Mouse (Mus musculus) adrenal gland, adult 8-10 months (tissue): ENCODE results near the gene B3gnt3. TPM values are rescaled to one million over a fixed set of nuclear protein-coding genes. Genes with fewer than 3 reads are reported as not detected.
"Not testable (repeated sequence)": the region's sequence is repeated elsewhere in the genome, so short reads cannot be mapped to it uniquely, and the experiment has no call there.

Source experiments
- DNase-seq: peaks from one replicate; pipeline ENCODE4 v3.0.0; 2022
- total RNA-seq, 4 experiments: library from RNA; stranded (reverse); gene quantifications; 2 replicates each; pipeline ENCODE4 v1.2.4; 2022

Gene B3gnt3
- total RNA-seq, 4 experiments from 2014 or later = 3.0 to 5.1 (median 4.4) TPM

- peak; percentile 45 for DNase-seq
Observed at GRCm38 (mm10) chr8:71709800-71710446, 8.3 kb upstream of the B3gnt3 start.

DNA sequence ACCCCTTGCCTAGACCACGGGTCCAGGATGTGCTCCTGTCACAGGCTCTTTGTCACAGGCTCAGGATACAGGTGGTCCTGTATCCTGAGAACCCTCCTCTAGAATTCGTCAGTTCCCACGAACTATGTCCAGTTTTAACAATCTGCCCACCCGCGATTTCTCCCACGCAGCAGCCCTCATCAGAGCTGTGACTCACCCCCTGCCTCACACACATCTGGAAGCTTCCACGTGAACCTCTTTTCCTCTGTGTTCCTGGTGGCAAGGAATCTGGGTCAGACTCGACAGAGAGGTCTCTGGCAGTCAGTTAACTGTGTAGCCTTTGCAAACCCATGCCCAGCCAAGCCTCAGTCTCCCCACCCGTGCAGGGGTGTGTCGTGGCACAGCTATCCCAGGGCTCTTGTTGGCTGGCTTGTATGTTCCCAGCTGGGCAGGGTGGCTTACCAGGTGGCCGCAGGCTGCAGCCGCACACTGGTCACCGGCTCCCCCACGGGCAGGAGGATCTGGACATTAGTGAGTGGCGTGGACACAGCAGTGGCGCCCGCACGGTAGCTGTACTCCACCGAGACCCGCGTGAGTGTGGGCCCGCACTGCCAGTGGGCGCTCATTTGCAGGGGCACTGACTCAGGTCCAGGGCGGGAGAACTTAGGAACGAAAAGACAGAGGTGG, 7.7 kb upstream of the B3gnt3 start:
- DNase-seq = no peak

DNA sequence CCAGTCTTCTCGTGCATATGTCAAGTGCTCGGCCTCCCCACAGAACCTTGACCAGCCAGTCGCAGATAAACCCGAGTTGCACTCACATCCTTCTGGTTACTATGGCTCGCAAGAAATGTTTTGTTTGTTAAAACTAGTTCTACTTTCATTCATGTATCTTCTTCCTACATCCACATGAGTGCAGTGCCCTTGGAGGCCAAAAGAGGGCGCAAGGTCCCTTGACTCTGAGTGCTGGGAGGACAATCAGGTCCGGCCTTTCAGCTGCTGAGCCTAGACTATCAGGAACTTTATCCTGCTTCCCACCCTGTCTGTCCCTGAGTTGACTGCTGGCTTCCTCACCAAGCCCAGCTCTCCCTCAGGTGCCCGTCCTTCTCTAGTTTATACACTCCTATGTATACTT, 6.3 kb upstream of the B3gnt3 start:
- DNase-seq = no peak

- DNase-seq = not testable (repeated sequence)
Observed at GRCm38 (mm10) chr8:71703400-71703799, 1.8 kb upstream of the B3gnt3 start.

GRCm38 (mm10) chr8:71702923-71703322, 1.3 kb upstream of the B3gnt3 start:
- DNase-seq = no peak

DNA sequence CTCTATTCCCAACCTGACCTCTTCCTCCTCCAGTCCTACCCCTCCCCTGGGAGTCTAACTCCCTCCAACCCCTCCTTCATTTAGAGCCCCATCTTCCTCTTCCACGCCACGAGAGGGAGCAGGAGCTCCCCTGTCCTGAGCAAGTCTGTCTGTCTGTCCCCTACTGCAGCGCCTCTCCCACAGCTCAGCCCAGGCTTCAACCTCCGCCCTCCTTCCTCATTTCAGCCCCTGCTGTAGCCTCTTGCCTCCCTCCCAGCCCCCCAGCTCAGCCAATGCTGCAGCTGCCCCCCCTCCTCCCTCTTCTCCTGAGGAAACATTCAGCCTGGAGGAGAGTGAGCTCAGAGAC, 471 bp upstream of the B3gnt3 start:
- DNase-seq = no peak

DNA sequence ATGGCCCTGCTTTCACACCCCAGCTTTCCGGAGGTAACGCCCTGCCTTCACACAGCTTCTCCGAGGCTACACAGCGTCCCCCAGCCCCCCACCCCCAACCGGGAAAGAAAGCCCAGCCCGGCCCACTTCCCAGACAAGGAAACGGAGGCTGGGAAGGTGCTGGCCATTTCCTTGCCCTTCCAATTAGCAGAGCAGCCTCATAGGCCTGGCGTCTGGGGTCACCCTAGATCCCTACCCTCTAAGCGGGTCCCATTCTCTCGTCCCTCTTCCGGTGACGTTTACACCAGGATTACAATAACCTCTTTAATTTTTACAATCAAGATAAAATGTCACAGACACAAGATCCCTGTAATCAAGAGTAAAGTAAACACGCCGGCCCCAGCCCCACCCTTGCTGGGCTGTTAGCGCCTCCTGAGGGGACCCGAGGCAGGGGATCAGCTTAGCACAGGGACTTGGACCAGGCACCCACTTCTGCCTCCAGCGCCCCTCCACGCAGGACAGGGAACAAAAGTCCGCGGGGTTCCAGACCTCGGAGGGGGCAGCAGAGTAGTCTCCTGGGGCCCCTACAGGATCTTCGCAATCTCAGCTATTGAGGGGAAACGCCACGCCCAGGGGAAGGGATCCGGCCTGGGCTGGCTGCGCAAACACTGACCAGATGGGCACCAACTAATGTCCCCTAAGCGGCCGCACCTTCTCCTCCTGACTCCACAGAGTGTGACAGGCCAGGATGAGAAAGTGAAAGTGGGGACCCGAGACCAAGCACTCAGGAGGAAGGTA, 908 bp downstream of the B3gnt3 start:
- no peak for DNase-seq

DNA sequence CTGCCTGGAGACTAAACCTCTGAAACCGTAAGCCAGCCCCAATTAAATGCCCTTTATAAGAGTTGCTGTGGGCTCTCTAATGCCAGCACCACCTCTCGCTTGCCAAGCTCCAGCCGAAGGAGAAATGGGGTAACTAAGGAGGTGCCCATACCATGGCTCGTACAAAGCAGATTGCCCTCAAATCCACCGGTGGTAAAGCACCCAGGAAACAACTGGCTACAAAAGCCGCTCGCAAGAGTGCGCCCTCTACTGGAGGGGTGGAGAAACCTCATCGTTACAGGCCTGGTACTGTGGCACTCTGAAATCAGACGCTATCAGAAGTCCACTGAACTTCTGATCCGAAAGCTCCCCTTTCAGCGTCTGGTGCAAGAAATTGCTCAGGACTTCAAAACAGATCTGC, 6.1 kb downstream of the B3gnt3 start:
- not testable (repeated sequence) for DNase-seq

GRCm38 (mm10) chr8:71693166-71694041, 8.2 kb downstream of the B3gnt3 start:
- no peak for DNase-seq

DNA sequence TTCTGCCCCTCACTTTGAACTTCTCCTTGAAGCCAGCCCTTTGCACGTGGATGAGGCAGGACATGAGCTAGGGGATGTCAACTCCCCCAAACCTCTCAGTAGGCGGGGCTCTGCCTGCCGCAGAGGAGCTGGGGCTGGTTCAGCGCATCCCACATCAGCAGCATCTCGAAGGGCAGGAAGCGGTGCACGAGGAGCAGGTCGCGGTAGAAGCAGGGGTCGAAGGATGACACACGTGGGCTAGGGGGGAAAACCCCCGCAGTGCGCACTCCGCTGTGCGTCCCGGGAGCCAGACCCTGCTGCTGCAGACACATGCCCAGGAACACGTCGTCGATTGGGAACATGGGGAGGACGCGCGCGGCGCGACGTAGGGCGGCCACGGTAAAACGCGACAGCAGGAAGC, 9.1 kb downstream of the B3gnt3 start:
- DNase-seq = no peak

DNA sequence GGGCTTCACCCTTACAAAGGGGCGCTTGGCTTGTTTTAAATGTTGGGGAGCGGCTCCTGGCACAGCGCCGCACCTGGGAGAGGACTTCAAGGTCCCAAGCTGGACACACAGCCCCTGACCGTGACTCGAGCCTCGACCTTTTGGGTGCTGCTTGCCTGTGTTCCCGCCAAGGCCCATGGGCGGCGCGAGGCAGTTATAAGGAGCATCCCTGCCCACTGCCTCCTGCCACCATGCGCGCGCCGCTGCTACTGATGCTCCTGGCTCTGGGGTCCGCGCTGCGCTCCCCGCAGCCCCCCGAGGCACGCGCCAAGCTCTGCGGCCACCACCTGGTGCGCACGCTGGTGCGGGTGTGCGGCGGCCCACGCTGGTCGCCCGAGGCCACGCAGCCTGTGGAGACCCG, 12.6 kb downstream of the B3gnt3 start, which contains the start of gene Insl3:
Insl3 (plus strand) TSS at position 187 of the 400 bp plus-strand sequence.
- DNase-seq = no peak

DNA sequence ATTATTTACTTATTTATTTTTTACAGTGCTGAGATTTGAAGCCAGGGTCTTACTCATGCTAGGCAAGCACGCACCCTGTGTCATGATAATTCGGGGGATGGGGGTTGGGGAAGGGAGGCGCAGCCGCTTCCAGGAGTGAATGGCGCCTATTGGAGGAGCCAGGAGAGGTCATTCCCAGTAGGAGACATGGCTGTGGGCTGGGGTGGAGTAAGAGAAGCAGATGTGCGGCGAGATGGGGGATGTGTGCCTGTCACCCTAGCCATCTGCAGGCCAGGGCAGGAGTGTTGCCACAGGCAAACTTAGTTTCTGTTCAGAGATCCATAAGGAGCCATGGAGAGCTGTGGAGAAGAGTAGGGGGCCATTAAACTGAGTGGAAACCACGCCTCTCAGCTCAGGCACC, 14.0 kb downstream of the B3gnt3 start:
- DNase-seq = no peak

DNA sequence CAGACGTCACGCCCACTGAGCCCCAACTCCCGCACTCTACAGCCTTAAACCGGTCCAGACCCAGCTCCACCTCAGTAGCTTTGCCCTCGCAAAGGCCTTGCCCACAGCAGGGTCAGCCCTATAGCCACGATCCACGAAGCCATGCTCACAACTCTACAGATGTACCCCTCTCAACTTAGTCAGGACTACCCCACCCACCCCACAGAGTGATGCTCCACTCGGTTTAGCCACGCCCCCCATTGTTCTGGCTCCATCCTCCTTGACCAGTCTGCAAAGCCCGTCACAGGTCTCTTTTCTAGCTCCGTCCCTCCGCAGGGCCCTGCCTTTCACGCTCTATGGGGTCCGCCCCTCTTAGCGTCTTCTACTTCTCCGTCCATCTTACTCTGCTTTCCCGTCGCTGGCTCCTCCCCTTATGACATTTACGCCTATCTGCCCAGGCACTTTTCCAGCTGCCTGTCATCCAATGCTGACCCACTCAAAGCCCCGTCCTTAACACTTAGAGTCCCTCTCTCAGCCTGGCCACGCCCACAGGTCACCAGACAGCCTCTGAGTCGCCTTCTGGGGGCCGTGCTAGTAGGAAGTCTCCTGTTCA, 15.3 kb downstream of the B3gnt3 start:
- DNase-seq = no peak

- no peak for DNase-seq
Observed at GRCm38 (mm10) chr8:71685573-71685972, 16.0 kb downstream of the B3gnt3 start.

- no peak for DNase-seq
Observed at GRCm38 (mm10) chr8:71684701-71685100, 16.9 kb downstream of the B3gnt3 start.

GRCm38 (mm10) chr8:71682832-71683231, 18.8 kb downstream of the B3gnt3 start:
- no peak for DNase-seq

DNA sequence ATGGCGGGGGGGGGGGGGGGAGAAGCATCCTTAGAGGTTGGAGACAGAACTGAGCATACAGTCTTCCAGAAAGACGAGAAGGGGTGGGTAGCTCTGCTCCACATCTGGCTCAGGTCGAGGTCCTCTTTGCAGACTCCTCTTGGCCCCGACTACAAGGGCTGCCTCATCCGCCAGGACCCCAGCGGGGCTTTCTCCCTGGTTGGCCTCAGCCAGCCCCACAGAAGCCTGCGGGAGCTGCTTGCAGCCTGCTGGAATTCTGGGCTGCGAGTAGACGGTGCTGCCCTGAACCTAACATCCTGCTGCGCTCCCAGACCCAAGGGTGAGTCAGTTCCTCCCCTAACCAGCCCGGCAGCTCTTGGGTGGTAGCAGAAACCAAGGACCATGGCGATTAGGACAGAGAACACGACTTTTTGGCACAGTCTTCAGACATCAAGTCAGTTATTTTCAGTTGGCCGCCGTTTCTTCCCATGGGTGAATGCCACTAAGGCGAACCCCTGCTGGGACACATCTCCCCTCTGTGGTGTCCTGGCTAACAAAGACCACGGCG, 20.1 kb downstream of the B3gnt3 start:
- no peak for DNase-seq

GRCm38 (mm10) chr8:71680471-71680870, 21.1 kb downstream of the B3gnt3 start:
- DNase-seq = no peak

DNA sequence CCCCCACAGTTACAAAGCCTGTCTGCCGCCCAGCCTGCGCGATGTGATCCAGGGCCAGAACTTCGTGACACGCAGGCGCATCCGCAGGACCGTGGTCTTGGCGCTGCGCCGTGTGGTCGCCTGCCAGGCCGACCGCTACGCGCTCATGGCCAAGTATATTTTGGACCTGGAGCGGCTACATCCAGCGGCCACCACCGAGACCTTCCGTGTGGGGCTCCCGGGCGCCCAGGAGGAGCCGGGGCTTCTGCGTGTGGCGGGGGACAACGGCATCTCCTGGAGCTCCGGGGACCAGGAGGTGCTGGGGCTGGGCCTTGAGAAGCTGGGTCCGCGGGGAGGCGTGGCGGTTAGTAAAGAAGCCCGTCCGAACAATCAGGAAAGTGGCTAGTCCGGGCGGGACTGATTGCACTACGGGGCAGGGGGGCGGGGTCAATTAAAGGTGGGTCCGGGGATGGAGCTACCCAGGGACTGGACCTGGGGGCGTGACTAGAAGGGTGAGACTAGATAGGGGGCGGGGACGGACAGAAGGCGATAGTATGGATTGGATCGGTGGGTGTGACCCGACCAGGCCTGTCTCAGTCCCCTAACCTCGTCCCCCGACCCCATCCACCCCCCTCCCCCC, 21.9 kb downstream of the B3gnt3 start:
- DNase-seq = no peak

DNA sequence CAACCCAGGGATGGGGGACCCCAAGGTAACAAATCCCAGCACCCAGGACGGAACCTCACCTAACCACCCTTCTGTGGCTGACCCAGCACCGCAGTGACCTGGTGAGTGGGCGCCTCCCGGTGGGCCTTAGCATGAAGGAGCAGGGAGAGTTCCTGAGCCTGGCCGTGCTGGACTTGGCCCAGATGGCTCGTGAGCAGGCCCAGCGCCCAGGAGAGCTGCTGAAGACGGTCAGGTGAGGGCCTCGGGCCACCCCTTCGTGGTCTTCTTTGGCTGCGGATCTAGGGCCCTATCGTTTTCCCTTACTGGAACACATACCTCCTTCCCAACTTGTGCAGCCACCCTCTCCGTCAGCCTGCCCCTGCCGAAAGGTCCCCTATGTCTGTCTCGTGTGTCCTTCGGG, 22.5 kb downstream of the B3gnt3 start:
- no peak for DNase-seq

GRCm38 (mm10) chr8:71678216-71678615, 23.4 kb downstream of the B3gnt3 start:
- DNase-seq = no peak
